ENCODE assay signal across 25 mouse cellular contexts in genomic region chr8:77187748-77188147, GRCm38 (mm10).
A peak's percentile ranks its signal among the peaks of the same experiment; 100 is the strongest.
DNase-seq lines count a peak whose midpoint lies in the region; ATAC-seq and TF ChIP-seq lines count a peak whose summit lies in the region.
"Had no signal": no experiment of that assay in that cellular context is flagged by ENCODE, and none has a peak within 500 bp of the region (broad histone marks: within the 10 kb centered on the region; RNA-seq: fewer than 3 reads in every experiment).

No protein-coding gene starts in this region.

- 47% methylated on average over 9 of the region's 9 CpGs for WGBS in hindbrain, postnatal 0 days
- WGBS in hindbrain, embryonic 12.5 days, result 75% methylated on average over 9 of the region's 9 CpGs
- WGBS in midbrain, postnatal 0 days, result 60% methylated on average over 9 of the region's 9 CpGs
- 95% methylated on average over 9 of the region's 9 CpGs for WGBS in midbrain, embryonic 10.5 days
- WGBS in limb, embryonic 14.5 days, result 35% methylated on average over 9 of the region's 9 CpGs
- 55% methylated on average over 9 of the region's 9 CpGs for WGBS in intestine, embryonic 15.5 days

- no peak for TF ChIP-seq POLR2A in limb, embryonic 14.5 days (IDR thresholded peaks at IDR 0.05; ENCODE audit: borderline replicate concordance, extremely low read depth, insufficient read depth, insufficient read length)

- no peak for TF ChIP-seq CTCF in hindbrain, postnatal 0 days (IDR thresholded peaks at IDR 0.05; ENCODE audit: low read depth)
- no peak for TF ChIP-seq CTCF in midbrain, postnatal 0 days (IDR thresholded peaks at IDR 0.05)

- no peak overlapping the region for H3K9ac ChIP-seq in hindbrain, postnatal 0 days (replicated peaks; ENCODE audit: low read length)
- no peak overlapping the region for H3K9ac ChIP-seq in hindbrain, embryonic 12.5 days
- H3K9ac ChIP-seq in midbrain, postnatal 0 days (replicated peaks; ENCODE audit: low read length, poor library complexity, severe bottlenecking), result no peak overlapping the region
- H3K9ac ChIP-seq in limb, embryonic 14.5 days (ENCODE audit: low read depth, low read length, severe bottlenecking), result no peak overlapping the region
- no peak overlapping the region for H3K9ac ChIP-seq in intestine, embryonic 15.5 days
- H3K9ac ChIP-seq: embryonic facial prominence, embryonic 15.5 days; heart, embryonic 12.5 days; hindbrain, embryonic 15.5 days; stomach, embryonic 15.5 days had no signal

- no peaks in the 10 kb centered on the region for H3K36me3 ChIP-seq in hindbrain, postnatal 0 days (ENCODE audit: insufficient read depth, low read length)
- no peaks in the 10 kb centered on the region for H3K36me3 ChIP-seq in hindbrain, embryonic 12.5 days
- no peaks in the 10 kb centered on the region for H3K36me3 ChIP-seq in midbrain, postnatal 0 days (ENCODE audit: insufficient read depth, low read length)
- no peaks in the 10 kb centered on the region for H3K36me3 ChIP-seq in midbrain, embryonic 10.5 days
- no peaks in the 10 kb centered on the region for H3K36me3 ChIP-seq in limb, embryonic 14.5 days (ENCODE audit: control insufficient read depth, insufficient read depth, low read length)
- no peaks in the 10 kb centered on the region for H3K36me3 ChIP-seq in intestine, embryonic 15.5 days
- H3K36me3 ChIP-seq: embryonic facial prominence, embryonic 15.5 days; heart, embryonic 12.5 days; hindbrain, embryonic 15.5 days; stomach, embryonic 15.5 days had no signal

- no peak overlapping the region for H3K4me2 ChIP-seq in hindbrain, postnatal 0 days (ENCODE audit: low read depth, low read length)
- H3K4me2 ChIP-seq in hindbrain, embryonic 12.5 days (replicated peaks), result no peak overlapping the region
- no peak overlapping the region for H3K4me2 ChIP-seq in midbrain, postnatal 0 days (ENCODE audit: low read depth, low read length, poor library complexity, severe bottlenecking)
- no peak overlapping the region for H3K4me2 ChIP-seq in limb, embryonic 14.5 days (replicated peaks; ENCODE audit: low read depth, low read length, severe bottlenecking)
- H3K4me2 ChIP-seq in intestine, embryonic 15.5 days (replicated peaks), result no peak overlapping the region
- H3K4me2 ChIP-seq: embryonic facial prominence, embryonic 15.5 days; heart, embryonic 12.5 days; hindbrain, embryonic 15.5 days; liver, embryonic 11.5 days; stomach, embryonic 15.5 days had no signal

- H3K9me3 ChIP-seq in hindbrain, postnatal 0 days (ENCODE audit: low read length), result no peaks in the 10 kb centered on the region
- H3K9me3 ChIP-seq in hindbrain, embryonic 12.5 days (replicated peaks), result no peaks in the 10 kb centered on the region
- H3K9me3 ChIP-seq in midbrain, postnatal 0 days (ENCODE audit: low read length), result no peaks in the 10 kb centered on the region
- H3K9me3 ChIP-seq in midbrain, embryonic 10.5 days (replicated peaks), result no peaks in the 10 kb centered on the region
- no peaks in the 10 kb centered on the region for H3K9me3 ChIP-seq in limb, embryonic 14.5 days (ENCODE audit: control insufficient read depth, low read length)
- no peaks in the 10 kb centered on the region for H3K9me3 ChIP-seq in intestine, embryonic 15.5 days
- H3K9me3 ChIP-seq: embryonic facial prominence, embryonic 15.5 days; heart, embryonic 12.5 days; hindbrain, embryonic 15.5 days; stomach, embryonic 15.5 days had no signal

- no peak overlapping the region for H3K4me3 ChIP-seq in hindbrain, postnatal 0 days (ENCODE audit: low read length)
- no peak overlapping the region for H3K4me3 ChIP-seq in hindbrain, embryonic 12.5 days
- no peak overlapping the region for H3K4me3 ChIP-seq in midbrain, postnatal 0 days (ENCODE audit: low read depth, low read length)
- no peak overlapping the region for H3K4me3 ChIP-seq in midbrain, embryonic 10.5 days
- H3K4me3 ChIP-seq in limb, embryonic 14.5 days (replicated peaks; ENCODE audit: low read length), result no peak overlapping the region
- no peak overlapping the region for H3K4me3 ChIP-seq in intestine, embryonic 15.5 days (replicated peaks)
- H3K4me3 ChIP-seq: embryonic facial prominence, embryonic 15.5 days; gastrocnemius, adult 2 months; heart, embryonic 12.5 days; hindbrain, embryonic 15.5 days; stomach, embryonic 15.5 days had no signal

- ATAC-seq in cerebellum, adult (ENCODE audit: insufficient number of reproducible peaks, low FRiP score, low TSS enrichment), result no peak
- no peak for ATAC-seq in hindbrain, postnatal 0 days
- no peak for ATAC-seq in hindbrain, embryonic 12.5 days (ENCODE audit: low FRiP score)
- ATAC-seq in midbrain, postnatal 0 days (ENCODE audit: low FRiP score), result no peak
- no peak for ATAC-seq in limb, embryonic 14.5 days (ENCODE audit: low FRiP score, low read depth)
- no peak for ATAC-seq in intestine, embryonic 15.5 days

- no peaks in the 10 kb centered on the region for H3K27me3 ChIP-seq in hindbrain, postnatal 0 days (ENCODE audit: insufficient read depth, low read length)
- H3K27me3 ChIP-seq in hindbrain, embryonic 12.5 days, result no peaks in the 10 kb centered on the region
- no peaks in the 10 kb centered on the region for H3K27me3 ChIP-seq in midbrain, postnatal 0 days (ENCODE audit: insufficient read depth, low read length)
- no peaks in the 10 kb centered on the region for H3K27me3 ChIP-seq in midbrain, embryonic 10.5 days (ENCODE audit: low read depth, poor library complexity, severe bottlenecking)
- H3K27me3 ChIP-seq in limb, embryonic 14.5 days (ENCODE audit: control insufficient read depth, insufficient read depth, low read length), result no peaks in the 10 kb centered on the region
- no peaks in the 10 kb centered on the region for H3K27me3 ChIP-seq in intestine, embryonic 15.5 days (replicated peaks)
- H3K27me3 ChIP-seq: embryonic facial prominence, embryonic 15.5 days; heart, embryonic 12.5 days; hindbrain, embryonic 15.5 days; stomach, embryonic 15.5 days had no signal

- H3K4me1 ChIP-seq in hindbrain, postnatal 0 days (ENCODE audit: insufficient read depth, low read length), result no peaks in the 10 kb centered on the region
- no peaks in the 10 kb centered on the region for H3K4me1 ChIP-seq in hindbrain, embryonic 12.5 days
- H3K4me1 ChIP-seq in midbrain, postnatal 0 days (ENCODE audit: insufficient read depth, low read length), result no peaks in the 10 kb centered on the region
- no peaks in the 10 kb centered on the region for H3K4me1 ChIP-seq in midbrain, embryonic 10.5 days
- H3K4me1 ChIP-seq in limb, embryonic 14.5 days (ENCODE audit: control insufficient read depth, insufficient read depth, low read length), result peaks cover 8% of the 10 kb centered on the region
- H3K4me1 ChIP-seq in intestine, embryonic 15.5 days (replicated peaks), result no peaks in the 10 kb centered on the region
- H3K4me1 ChIP-seq: heart, embryonic 12.5 days had no signal

- DNase-seq in cerebellum, postnatal 10 days, result peak; percentile 53 to 56
- peak; percentile 20 for DNase-seq in hindbrain, postnatal 0 days (ENCODE audit: low spot score)
- DNase-seq in midbrain, postnatal 0 days (ENCODE audit: low spot score), result peak; percentile 20
- DNase-seq in midbrain, embryonic 10.5 days (ENCODE audit: low spot score), result no peak
- peak; percentile 35 for DNase-seq in limb, embryonic 14.5 days (ENCODE audit: low spot score)
- DNase-seq: adrenal gland, adult 8-10 months; B cell, adult 2 months; cerebellum, postnatal 36 days; gastrocnemius, adult 2 months; heart, postnatal 14 days; kidney, adult 18-20 months; lung, adult 2 months; lung, postnatal 36 days; right cerebral cortex, postnatal 25 days; thymus, adult 18-20 months; thymus, postnatal 4 days had no signal

- no peak overlapping the region for H3K27ac ChIP-seq in hindbrain, postnatal 0 days
- H3K27ac ChIP-seq in hindbrain, embryonic 12.5 days, result no peak overlapping the region
- no peak overlapping the region for H3K27ac ChIP-seq in midbrain, postnatal 0 days (ENCODE audit: low read depth, low read length)
- H3K27ac ChIP-seq in midbrain, embryonic 10.5 days (replicated peaks), result no peak overlapping the region
- H3K27ac ChIP-seq in limb, embryonic 14.5 days (replicated peaks; ENCODE audit: low read depth, low read length), result no peak overlapping the region
- no peak overlapping the region for H3K27ac ChIP-seq in intestine, embryonic 15.5 days
- H3K27ac ChIP-seq: embryonic facial prominence, embryonic 15.5 days; gastrocnemius, adult 2 months; hindbrain, embryonic 15.5 days; kidney, postnatal 0 days; stomach, embryonic 15.5 days had no signal
